Mouse (Mus musculus) gastrocnemius, postnatal 25 days (tissue): ENCODE results near the gene Slc25a15. TPM values are rescaled to one million over a fixed set of nuclear protein-coding genes. Genes with fewer than 3 reads are reported as not detected.

Experiments
- DNase-seq: peaks from one replicate; pipeline ENCODE4 v3.0.0; 2022
- long read RNA-seq, 2 experiments: library from polyadenylated mRNA; stranded (forward); transcript quantifications; one replicate each; pipeline ENCODE4 v2.0.0; 2021
- total RNA-seq, 2 experiments: library from RNA; stranded (reverse); gene quantifications; 1 replicate in 1 of 2; 2 replicates in 1 of 2; pipeline ENCODE4 v1.2.3; 2021

The Slc25a15 gene
- total RNA-seq = 10 to 100 TPM; 11.9 to 12.5 TPM
- long read RNA-seq, experiment 1, transcript Slc25a15-201 (7 exons, 3,430 nt) = major isoform, 6 of 12 reads
- long read RNA-seq, experiment 1, partial matches to known transcripts = 0 of 12 reads
- long read RNA-seq, experiment 1, other reads (novel, unspliced or antisense) = 6 of 12 reads
- long read RNA-seq, experiment 2, transcript Slc25a15-201 (7 exons, 3,430 nt) = major isoform, 8 of 15 reads
- long read RNA-seq, experiment 2, partial matches to known transcripts = 0 of 15 reads
- long read RNA-seq, experiment 2, other reads (novel, unspliced or antisense) = 7 of 15 reads

- peak; percentile 92 for DNase-seq
Measured at GRCm38 (mm10) chr8:22398142-22398951, at the start of gene Slc25a15. TSS of gene Slc25a15 (minus strand) at chr8:22398597.

DNA sequence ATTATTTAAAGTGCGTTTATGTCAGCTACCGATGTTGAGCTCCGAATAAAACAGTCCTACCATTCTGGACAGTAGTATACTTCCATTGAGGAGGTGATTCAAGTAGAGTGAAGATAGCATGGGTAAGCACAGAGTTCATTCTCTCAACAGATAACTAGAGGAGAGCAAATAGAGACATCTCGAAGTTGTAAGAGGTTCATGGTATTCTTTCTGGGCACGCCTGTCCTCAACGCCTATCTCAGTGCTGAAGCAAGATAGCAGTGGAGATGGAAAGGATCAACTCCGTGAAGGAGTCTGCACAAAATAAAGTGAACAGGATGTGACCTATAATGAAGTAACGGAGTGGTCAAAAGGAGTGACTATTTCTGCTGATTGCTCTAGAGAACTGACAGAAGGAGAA is 13.6 kb upstream of the Slc25a15 start:
- no peak for DNase-seq

DNA sequence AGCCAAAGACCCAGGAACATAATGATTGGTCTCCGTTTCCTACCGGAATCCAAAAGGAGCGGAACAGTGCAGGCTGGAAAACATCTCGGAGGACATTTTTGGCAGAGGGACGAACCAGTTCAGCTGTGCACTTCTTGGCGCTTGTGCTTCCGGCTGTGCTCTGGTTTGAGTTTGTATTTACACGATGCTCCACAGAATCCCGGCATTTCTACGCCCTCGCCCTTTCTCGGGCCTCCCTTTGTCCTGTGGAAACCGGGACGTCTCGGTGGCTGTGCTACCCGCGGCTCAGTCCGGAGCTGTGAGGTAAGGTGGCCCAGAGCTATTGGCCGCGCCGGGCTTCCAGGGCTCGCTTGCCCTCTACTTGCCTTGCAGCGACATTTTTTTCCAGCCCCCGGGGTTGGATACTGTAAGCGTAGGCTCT is 12.9 kb upstream of the Slc25a15 start, which contains the start of gene Mrps31:
Gene Mrps31 (plus strand): TSS at position 80 of the 421 bp plus-strand sequence.
- peak; percentile 76 for DNase-seq

GRCm38 (mm10) chr8:22410688-22411281 is 12.4 kb upstream of the Slc25a15 start:
- DNase-seq = no peak

GRCm38 (mm10) chr8:22405733-22406132 is 7.3 kb upstream of the Slc25a15 start:
- DNase-seq = no peak

DNA sequence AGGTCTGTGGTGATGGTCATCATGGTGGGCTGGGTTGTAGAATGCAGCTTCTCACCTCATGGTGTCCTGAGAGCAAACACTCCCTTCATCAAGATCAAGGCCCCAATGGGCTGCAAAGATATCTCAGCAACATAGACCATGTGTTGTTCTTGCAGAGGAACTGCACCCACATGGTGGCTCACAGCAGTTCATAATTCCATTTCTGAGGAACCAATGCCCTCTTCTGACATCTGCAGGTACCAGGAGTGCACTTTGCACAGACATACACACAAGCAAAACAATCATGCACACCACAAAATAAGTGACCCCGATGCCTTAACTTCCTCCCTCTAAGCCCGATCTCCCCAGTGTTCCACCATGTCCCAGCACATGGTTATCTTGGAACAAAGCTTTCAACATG is 4.8 kb upstream of the Slc25a15 start:
- DNase-seq = no peak

- DNase-seq = no peak
Measured at GRCm38 (mm10) chr8:22400593-22400992, 2.2 kb upstream of the Slc25a15 start.

DNA sequence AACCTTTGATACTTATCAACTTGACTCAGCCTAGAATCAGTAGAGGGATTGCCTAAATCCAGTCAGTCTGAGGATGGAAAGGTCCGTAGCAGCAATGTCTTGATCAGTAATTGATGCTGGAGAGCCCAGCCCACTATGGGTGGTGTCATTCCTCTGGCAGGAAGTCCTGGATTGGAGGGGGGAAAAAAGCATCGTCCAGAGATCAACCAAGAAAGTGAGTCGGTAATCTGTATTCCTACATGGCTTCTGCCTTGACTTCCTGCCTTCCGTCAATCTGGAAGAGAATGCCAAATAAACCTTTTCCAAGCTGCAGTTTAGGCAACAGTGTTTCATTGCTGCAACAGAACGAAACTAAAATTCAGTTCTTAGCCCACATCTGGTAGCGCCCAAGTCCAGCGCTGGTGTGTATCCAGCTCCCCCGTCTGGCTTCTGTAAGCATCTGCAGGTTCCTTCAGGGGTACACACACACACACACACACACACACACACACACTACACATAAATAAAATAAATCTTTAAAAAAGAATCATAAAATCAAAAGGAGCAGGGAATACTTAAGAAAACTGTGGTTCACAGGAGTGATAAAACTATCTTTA is 986 bp upstream of the Slc25a15 start:
- no peak for DNase-seq

- DNase-seq = no peak
Measured at GRCm38 (mm10) chr8:22397811-22398141, 621 bp downstream of the Slc25a15 start.

DNA sequence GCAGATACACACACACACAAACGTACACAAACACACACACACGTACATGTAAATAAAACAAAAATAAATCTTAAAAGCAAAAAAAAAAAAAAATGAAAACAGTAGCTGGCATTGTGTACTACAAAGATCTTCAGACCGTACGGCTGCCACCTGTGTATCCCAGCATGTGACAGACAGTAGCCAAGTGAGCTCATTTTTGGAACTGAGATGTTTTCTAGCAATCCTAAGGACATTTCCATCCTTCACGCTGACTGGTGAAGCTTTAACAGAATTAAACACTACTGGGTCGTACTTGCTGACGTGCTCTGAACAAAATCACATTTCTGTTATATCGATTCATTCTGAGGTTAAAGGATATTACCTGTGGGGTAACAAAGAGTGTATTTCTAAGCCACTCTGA is 3.1 kb downstream of the Slc25a15 start:
- no peak for DNase-seq

DNA sequence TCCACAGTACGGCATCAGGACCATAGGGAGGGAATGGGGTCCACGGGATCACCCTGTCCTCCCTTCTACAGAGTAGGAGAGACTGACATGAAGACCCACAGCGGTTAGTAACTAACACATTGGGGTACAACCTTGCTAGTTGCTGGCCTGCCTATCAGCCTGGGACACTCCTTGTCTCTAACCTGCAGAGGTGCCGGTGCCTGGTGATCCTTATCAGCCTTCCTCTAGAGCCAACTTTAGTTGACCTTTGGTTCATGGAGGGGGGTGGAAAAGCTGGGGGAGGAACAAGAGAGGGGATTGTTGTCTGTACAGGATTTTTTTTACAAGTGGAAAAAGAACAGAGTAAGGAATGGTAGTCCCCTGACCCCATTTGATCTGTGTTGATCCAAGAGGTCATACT is 3.9 kb downstream of the Slc25a15 start:
- DNase-seq = no peak

DNA sequence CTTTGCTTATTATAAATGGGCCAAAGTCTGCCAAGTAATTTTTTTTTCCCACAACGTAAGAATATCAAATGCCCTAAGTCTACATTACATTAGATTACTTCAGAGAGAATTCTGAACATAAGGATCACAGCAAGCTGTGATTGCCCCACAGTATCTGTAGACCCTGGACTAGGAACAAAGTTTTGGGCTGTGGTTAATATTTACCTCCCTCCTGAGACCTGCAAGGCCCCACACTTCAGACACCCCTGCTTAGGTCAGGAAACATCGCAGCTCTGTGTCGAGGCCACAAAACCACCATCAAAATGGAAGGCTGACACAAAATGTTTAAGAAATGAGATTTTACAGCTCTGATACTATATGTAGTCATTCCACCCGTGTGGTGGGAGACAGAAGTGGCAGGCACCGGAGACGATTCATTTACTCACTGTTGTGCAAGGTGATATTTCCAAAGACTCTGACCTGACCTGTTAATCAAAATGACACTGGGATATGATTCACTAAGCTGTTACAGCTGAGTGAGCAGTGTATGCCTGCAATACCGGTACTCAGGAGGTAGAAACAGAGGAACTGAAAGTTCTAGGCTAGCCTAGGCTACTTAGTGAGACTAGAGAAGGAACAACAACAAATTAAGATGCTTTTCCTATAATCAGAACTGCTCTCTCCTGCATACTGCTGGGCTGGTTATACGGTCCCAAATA is 7.5 kb downstream of the Slc25a15 start:
- DNase-seq = no peak

GRCm38 (mm10) chr8:22389874-22390273 is 8.5 kb downstream of the Slc25a15 start:
- DNase-seq = no peak

DNA sequence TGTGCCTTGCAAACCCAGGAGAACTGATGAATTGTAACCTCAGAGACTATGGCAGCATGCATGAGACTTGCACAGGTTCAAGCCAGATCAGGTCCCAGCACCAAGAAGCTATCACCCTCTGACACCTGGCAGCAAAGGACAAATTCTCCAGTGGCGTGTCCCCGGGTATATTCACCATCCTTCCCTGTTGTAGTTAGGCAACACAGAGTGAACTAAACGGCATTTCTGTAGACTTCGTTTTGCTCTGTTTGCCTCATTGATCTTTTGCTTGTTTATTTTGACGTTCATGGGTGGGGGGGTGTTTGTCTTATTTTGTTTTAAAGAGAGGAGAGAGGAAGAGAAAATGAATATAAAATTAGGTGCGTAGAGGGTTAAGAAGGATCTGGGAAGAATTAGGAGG is 13.2 kb downstream of the Slc25a15 start:
- DNase-seq = no peak

- DNase-seq = no peak
Measured at GRCm38 (mm10) chr8:22382824-22383595, 15.4 kb downstream of the Slc25a15 start.

GRCm38 (mm10) chr8:22380934-22381333 is 17.5 kb downstream of the Slc25a15 start:
- DNase-seq = no peak

DNA sequence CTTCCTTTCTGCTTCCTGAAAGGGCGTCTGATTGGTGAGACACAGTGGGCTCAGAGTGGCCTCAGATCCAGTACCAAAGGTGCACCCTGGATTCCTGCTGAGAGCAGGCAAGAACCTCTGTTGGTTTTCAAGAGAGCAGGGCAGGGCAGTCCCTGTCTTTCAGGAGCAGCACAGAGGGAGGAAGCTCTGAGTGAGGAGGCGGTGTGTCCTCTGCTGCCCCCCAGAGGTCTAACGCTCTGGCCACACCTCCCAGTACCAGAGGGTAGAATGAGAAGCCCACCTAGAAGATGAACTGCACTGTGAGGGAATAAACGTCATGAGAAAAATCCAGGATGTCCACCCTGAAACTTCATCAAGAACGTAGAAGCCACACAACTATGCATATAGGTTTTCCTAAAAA is 21.5 kb downstream of the Slc25a15 start:
- peak; percentile 47 for DNase-seq

DNA sequence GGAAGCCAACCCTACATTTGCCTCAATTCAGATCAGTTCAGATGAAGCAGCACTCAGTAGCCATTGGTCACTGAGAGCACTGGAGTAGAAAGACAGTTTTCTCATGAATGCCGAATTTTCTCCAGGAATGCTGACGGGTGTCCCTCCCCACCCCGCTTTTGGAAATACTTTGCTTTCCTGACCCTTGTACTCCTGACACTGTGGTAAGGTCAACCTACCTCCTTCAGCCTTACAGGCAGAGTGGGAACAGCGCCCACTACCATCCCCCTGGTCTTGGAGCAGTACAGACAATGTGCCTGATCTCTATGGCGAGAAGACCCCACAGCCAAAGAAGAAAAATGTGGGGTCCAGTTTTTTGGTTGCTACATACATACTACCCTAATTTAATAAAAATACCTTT is 22.1 kb downstream of the Slc25a15 start:
- DNase-seq = no peak

- DNase-seq = no peak
Measured at GRCm38 (mm10) chr8:22359882-22360281, 38.5 kb downstream of the Slc25a15 start.

- DNase-seq = no peak
Measured at GRCm38 (mm10) chr8:22359359-22359758, 39.0 kb downstream of the Slc25a15 start.

GRCm38 (mm10) chr8:22335426-22335825 is 63.0 kb downstream of the Slc25a15 start:
- no peak for DNase-seq
